Mouse (Mus musculus) retina, adult 2 months (tissue): Measurements from ENCODE around the gene Atp5l.
A peak's percentile ranks its signal among the peaks of the same experiment; 100 is the strongest.
"Not testable (repeated sequence)": the region's sequence is repeated elsewhere in the genome, so short reads cannot be mapped to it uniquely, and the experiment has no call there.

Experiments used
- DNase-seq: peaks from one replicate; pipeline ENCODE4 v3.0.0-alpha.2; 2012; ENCODE audit warnings: low read depth, low spot score

Gene Atp5l

DNA sequence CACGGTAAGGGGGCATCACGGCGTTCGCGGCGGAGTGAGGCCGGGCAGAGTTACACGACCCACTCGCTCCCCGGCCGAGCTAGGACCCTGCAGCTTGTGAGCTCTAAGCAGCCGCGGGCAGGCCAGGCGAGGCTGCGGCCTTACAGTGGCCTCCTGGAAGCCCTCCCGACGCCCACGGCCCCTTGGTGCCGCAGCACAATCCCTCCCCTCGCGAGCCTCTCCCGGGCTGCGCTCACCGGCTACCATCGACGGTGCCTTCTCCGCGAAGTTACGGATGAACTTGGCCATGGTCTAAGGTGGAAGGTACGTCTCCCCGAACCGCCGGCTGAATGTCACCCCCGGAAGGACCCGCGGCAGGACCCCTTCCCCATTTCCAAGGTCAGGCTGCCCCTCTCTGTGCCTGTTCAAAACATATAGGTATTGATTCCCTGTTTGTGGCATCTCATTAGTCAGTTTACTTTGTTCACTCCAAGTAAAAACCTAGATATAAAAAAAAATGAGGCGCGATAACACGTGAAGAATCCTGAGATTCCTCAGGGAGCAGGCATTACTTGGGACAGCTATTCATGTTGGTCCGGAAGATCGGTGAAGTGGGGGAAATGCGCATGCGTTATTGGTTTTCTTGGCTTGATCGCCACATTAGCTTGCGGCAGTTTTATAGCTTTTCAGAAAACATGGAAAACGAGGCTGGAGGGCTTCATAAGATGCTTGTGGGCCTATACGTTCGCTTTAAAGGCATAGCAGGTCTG, at the start of gene Atp5l:
Gene Atp5l (minus strand): TSS at position 369 of the 749 bp plus-strand sequence.
- DNase-seq = peak; percentile 87

DNA sequence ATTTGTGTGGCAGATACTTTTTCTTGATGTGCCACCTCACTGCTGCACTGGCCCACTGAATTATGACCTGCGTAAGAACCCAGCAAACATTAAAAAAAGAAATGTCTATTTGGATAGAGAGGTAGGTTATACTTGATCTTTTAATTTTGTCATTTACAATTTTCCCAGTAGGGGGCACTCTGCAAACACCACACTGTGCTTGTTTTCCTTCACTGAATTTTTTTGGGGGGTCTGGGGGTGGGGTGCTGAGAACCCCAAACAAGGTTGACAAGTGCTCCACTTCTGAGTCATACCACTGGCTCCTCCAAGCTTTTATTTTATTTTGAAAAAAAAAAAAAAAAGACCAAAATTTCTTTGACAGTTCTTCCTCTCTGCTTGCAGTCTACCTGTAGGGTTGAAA, 48.9 kb upstream of the Atp5l start:
- no peak for DNase-seq

DNA sequence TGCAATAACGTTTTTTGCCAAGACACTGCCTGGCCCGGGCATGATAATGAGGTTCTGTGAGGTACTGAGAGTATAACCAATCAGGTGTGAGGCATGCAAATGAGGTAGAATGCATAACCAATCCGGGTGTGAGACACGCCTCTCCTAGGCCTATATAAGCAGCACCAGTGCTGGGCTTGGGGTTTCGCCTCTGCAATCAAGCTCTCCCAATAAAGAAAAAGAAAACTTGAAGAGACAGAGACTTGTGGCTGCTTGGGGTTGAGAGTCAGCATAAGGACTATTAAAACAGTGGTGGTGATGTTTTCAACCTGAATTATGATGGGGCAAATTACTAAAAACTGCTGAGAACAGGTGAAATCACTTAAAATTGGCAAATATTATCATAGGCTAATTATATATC, 47.2 kb upstream of the Atp5l start:
- DNase-seq = not testable (repeated sequence)

DNA sequence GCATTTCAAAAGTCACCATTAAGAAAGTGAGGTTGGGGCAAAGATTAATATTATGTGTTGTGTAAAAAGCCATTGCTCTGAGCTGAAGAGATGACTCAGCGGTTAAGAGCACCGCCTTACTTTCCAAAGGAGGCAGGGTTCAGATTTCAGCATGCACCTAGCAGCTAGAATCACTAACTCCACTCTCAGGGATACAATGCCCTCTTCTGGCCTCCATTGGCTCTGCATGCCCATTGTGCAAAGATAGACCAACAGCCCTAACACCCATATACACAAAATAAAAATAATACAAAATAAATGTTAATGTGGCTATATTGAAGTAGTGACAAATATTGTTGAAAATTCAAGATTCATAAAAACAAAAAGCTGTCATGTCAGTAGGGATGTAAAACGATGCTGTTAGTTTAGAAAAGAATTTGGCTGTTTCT, 46.3 kb upstream of the Atp5l start:
- DNase-seq = peak; percentile 43

DNA sequence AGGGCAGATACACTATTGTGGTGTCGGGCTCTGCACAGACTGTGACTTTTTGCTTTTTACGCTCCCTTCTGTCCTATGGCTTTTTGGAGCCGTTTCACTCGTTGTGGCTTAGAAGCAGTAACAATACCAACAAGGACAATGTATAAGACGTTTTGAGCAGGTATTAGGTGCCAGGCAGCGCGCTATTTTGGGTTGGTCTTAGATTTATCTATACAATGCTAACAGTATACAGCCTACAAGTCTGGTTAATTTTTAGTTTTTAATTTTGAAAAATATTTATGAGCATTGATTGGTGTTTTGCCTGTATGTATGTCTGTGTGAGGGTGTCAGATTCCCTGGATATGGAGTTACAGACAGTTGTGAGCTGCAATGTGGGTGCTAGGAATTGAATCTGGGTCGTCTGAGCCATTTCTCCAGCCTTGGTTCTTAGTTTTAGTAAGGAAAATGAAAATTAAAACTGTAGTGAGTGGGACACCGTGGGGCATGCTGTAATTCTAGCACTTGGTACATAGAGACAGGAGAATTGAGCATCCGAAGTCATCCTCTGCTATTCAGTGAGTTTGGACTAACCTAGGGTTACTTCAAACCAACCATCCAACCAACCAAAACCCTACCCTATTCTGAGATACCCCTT, 45.4 kb upstream of the Atp5l start:
- no peak for DNase-seq

DNA sequence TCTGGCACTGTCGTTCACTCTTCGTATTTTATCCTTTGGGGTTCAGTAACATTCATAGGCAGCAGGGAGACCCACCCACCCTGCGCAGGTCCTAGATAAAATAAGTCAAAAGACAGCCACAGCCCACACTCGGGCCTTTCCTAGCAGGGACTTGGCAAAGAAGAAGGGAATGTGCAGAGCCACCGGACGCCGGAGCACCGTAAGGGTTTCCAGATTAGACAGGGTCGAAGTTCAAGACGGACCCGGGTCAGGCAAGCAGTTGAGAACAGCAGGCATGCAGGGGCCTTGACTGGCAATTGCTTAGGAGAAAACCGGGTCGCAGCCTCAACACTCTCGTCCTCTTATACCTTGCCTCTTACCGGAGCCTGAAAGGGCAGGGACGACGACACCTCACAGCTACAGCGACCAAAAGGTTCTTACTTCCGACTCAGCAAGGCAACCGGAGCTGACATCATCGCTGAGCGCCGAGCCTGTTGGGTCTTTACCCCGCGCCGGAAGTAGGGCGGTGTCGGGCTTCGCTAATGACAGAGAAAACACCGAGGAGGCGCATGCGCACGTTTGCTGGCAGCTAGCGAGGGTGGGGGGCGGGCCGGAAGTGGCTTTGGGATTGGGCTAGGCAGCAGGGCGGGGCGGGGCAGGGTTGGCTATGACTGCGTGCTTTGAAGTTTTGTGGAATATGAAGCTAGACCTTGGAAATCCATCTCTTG, 44.7 kb upstream of the Atp5l start, which contains the start of gene Ube4a:
Gene Ube4a (minus strand): TSS at position 475 of the 707 bp plus-strand sequence.
- DNase-seq = peak; percentile 99

DNA sequence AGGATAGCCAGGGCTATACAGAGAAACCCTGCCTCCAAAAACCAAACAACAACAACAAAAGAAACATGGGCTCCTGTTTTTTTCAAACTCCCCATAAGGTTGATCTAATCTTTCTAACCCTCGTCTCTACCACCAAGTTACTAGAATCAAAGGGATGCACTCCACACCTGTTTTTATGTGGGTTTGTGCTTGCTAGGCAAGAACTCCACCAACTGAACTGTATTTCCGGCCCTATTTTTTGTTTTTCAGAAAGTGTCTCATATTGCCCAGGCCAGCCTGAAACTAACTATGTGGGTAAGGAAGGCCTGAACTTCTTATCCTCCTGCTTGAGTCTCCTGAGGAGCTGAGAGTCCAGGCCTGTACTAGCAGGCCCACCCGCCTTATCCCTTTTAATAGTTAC, 33.9 kb upstream of the Atp5l start:
- DNase-seq = no peak

DNA sequence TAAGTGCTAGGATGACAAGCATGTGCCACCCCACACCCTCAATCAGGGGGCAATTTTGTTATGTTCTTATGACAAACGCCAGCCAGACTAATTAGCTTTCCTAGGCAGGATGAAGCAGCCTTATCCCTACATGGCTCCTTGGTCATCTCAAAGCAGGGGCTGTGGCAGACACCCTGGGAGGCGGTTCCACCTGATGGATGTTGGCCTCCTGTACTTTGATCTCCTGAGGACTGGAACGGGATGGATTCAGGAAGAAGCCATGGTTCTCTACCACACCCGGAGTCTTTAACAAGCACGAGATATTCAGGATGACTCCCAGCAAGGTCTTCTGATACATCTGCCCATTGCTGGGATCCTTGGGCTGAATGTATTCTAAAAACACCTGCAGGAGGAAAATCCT, 27.3 kb upstream of the Atp5l start:
- no peak for DNase-seq

DNA sequence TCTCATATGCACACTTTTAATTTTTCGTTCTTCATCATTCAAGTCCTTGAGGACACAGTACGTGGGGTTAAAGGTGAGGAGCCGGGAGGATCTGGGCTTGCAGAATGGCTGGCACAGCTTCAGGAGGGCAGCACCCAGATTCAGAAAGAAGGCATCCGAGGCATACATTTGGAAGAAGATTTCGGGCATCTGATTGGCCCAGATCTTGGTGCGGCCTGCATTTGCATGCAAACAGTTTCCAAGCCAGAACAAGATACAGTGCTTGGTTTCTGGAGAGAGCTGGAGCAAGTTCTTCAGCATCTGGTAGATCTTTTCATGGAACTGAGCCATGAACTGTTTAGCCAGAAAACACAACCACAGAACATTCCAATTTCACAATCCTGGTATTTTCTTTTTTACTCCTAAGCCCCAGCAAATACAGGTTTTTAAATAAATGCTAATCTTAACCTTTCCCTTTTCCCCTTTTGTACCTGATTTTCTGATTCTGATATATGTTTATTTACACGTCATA, 25.7 kb upstream of the Atp5l start:
- no peak for DNase-seq

DNA sequence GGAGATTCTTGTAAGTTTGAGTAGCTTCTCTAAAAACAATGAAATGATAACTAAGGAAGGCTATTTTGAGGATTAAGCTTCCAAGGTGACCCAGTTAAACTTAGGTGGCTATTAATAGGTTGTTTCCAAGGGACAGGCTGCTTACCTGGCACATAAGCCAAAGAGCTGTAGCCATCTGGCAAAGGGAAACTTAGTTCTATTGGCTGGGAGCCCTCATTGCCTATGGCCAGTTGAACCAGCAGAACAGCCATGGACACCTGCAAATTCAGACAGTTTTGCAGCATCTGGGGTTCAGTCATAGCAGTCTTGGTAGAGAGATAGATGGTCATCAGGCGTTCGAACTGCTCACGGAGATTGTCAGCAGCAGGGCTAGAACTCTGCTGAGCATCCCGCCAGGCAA, 21.9 kb upstream of the Atp5l start:
- peak; percentile 78 for DNase-seq

DNA sequence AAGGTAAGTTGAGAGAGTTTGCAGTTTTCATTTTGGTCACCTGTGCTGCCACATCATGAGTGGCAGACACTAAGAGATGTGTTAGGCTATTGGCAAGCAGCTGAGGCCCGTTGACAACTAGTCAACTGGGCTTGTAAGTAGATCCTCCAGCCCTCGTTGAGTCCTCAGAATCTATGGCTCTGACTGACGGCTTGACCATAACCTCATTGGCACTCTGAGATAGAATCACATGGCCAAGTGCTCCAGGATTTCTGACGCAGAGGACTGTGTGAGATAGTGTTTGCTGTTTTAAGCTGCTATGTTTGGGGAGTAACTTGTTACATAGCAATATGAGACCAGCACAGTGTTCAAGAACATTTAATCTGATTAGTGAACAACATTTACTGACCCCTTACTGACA, 21.2 kb upstream of the Atp5l start:
- no peak for DNase-seq

DNA sequence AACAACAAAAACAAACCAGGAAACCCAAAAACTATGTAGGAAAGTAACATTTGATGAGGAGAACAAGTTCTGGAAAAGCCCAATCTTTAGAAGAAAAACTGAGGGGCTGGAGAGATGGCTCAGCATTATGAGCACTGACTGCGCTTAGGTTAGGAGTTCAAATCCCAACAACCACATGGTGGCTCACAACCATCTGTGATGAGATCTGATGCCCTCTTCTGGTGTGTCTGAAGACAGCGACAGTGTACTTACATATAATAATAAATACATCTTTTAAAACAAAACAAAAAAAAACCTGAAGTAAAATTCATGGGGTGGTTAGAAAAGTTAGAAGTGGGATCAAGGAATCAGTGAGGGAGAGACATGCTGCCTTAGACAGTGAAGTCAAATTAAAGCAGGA, 1.0 kb upstream of the Atp5l start:
- no peak for DNase-seq

DNA sequence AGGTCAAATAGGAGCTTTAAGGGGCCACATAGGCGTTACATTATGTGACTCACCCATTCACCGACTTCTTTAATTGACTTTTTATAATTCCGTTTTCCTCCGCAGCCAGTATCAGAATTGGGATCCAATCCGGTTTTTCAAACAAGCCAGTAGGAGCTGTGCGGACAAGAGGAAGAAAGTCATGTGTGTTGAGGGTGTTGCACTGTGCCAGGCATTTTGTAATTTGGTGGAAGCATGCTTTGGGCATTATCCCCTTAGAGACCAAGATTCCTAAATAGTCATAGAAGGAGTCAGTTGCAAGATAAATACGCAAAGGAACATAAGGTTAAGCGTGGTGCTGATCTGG, 554 bp upstream of the Atp5l start:
- DNase-seq = no peak

DNA sequence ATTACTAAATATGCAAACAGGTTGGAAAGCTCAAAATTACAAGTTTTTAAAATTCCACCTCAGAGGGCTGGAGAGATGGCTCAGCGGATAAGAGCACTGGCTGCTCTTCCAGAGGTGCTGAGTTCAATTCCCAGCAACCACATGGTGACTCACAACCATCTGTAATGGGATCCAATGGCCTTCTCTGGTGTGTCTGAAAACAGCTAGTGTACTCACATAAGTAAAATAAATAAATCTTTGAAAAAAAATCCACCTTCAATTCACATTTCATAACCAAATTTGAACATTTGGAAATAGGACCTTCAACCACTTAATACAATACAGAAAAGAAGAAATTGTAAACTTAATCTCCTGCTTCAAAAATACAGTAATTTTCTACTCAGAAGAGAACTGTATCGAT, 936 bp downstream of the Atp5l start:
- DNase-seq = no peak

DNA sequence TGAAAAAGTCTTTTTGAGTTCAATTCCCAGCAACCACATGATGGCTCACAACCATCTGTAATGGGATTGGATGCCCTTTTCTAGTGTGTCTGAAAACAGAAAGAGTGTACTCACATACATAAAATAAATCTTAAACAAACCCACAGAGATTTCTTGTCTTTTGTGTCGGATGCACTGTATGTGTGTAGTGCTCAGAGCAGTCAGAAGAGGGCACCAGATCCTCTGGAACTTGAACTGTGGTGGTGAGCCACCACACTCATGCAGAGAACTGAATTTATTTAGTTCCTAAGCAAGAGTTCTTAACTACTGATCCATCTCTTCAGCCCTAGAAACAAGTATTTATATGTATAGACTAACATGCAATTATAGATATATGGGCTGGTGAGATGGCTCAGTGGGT, 4.3 kb downstream of the Atp5l start:
- no peak for DNase-seq

DNA sequence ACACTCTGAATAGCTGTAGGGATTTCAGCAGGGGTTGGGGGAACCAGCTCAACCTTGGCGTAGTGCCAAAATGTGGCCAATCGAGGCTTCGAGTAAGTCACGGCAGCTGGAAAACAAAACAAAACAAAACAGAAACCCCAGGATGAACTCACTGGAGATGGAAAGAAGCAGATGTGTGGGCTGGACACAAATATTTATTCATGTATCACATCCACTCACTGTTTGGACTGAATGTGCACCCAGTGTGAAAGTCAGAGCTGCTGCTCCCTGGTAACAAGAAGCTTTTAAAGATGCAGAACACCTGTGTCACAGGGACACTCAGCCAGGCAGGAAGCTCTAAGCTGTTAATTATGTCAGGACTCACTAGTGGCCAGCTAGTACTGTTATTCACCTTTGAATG, 5.8 kb downstream of the Atp5l start:
- DNase-seq = no peak

DNA sequence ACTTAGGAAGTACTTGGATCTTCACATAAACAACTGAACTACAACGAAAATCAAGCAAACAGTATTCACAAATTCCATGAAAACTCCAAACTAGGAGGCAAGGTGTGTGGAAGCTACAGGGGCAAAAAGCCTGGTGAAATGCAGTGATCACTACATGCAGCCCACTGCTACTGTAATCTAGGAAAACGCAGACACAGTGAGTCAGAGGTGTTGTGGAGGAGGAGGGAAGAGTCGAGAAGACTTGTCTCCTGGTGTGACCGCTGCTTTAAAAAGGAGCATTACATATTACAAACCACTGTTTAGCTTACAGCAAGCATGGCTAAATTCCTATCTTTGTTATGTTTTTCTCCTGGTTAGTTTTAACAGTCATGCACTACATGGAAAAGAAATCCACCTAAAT, 9.2 kb downstream of the Atp5l start:
- no peak for DNase-seq

DNA sequence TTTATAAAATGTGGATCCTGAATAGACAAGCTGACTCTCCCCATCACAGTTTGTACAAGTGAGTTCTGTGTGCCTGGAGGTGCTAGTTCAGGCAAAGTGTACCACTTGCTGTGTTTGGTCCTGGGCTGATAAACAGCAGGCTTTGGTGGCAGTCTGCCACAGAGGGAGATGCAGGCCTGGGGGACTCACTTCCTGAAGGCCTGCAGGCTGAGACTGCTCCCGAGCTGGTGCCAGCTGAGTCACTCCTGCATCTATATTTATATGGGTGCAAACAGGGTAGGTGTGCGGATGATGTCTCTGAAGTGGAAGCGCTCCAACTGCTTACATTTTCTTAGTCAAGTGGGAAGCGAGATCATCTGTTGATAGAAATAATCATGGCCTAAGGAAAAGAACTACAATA, 14.9 kb downstream of the Atp5l start:
- DNase-seq = no peak

DNA sequence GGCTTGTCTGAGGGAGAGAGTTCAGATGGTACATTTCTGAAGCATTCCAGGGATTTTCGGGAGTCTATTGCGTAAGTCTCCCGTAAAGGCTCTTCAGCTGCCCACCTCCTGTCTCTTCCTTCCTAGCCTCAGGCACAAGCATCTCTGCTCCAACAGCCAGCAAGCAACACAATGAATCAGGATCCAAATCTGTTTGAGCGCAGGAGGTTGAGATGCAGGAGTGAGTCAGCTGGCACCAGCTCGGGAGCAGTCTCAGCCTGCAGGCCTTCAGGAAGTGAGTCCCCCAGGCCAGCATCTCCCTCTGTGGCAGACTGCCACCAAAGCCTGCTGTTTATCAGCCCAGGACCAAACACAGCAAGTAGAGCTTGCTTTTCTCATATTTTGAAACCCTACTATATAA, 15.6 kb downstream of the Atp5l start:
- DNase-seq = no peak

DNA sequence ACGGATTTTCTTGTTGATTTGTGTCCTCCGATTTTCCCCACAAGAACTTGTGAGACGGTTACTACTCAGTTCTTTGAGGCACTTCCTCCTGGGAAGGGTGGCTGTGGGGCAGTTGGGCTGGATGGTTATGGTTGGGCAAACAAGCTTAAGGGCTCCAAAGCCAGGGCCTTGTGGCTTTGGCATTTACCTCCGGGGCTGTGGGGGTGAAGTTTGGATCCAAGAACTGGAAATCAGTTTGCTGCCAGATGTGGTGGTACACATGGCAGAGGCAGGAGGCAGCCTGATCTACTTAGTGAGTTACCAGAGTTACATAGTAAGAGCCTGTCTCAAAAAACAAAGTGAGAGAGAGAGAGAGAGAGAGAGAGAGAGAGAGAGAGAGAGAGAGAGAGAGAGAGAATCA, 16.7 kb downstream of the Atp5l start:
- no peak for DNase-seq

DNA sequence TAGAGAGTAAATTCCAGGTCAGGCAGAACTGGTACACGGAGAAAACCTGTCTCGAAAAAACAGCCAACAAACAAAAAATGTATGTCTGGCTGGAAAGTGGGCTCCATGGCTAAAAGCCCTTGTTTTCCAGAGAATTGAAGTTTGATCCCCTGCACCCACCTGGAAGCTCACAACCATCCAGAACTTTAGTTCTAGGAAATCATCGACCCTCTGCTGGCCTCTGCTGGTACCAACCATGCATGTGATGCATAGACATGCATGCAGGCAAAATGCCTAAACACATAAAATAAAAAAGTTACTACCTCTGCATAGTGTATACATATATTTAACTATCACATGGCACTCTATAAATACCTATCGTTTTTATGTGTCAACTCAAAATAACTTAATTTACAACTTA, 20.1 kb downstream of the Atp5l start:
- DNase-seq = no peak

DNA sequence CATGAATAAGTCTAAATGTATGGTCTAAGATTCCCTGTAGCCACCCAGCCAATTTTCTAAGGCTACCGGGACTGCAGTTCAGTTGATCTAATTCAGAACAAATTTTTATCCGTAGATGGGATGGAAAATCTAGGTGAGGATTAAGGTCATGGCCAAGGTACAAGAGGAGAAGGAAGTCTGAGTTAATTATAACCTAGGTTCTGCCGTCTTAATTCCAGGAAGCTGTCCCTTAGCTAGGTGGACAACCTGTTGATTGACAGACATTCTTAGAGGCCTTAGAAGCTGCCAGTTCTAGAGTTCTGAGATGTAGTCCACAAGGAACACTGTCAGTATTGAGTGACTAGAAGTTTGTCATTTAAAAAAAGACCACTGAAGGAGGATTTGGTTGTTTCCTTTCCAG, 20.8 kb downstream of the Atp5l start:
- DNase-seq = no peak

DNA sequence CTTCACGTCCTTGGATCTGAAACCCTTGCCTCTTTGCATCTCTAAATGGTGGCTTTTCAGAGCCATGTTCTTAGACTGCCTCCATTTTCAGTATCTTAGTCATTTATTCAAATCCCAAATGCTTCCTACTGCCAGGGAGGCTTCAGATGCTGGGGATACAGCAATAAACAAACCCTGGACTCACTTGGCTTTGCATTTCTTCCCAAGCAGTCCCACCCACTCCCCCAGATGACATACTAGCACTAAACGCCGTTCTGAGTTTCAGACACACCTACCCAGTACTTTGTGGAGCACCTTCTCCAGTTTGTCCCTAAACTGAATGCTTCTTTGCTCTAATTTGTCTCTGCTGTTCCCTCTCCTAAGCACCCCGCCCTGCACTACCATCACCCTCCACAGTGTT, 23.5 kb downstream of the Atp5l start:
- DNase-seq = no peak
